Mouse (Mus musculus): ENCODE measurements around the gene Pgs1. TPM values are rescaled to one million over a fixed set of nuclear protein-coding genes. Genes with fewer than 3 reads are reported as not detected.

Gene Pgs1
- polyA plus RNA-seq, 1 experiment = not detected

DNA sequence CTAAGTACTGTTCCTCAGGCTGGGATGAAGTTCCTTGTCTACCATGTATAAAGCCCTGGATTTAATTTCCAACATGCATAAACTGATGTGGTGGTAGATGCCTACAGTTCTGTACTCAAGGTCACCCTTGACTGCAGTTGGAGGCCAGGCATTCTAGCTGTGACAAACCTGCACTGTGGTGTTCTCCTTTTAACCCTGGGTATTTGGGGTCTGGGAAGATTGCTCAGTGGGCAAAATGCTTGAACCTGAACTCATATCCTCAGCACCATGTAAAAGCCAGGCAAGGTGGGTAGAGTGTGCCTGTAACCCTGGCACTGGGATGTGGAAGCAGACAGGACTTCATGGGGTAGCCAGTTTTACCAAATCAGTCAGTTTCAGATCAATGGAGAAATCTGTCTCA lies 25.5 kb upstream of the Pgs1 start:
- Histone ChIP-seq H3K27ac (ENCODE audit: insufficient read depth, low read depth, low read length) (no peak overlapping the region), H3K4me1 (ENCODE audit: control insufficient read depth, insufficient read depth, low read length) (peaks cover 41% of the 10 kb centered on the region), H3K4me3 (ENCODE audit: insufficient read depth, low read depth, low read length) (no peak overlapping the region)
- TF ChIP-seq POLR2A (IDR thresholded peaks at IDR 0.05; ENCODE audit: insufficient read depth, low read depth, low read length) (no peak), CTCF (IDR thresholded peaks at IDR 0.05; ENCODE audit: insufficient read depth, low read depth, low read length) (no peak)

DNA sequence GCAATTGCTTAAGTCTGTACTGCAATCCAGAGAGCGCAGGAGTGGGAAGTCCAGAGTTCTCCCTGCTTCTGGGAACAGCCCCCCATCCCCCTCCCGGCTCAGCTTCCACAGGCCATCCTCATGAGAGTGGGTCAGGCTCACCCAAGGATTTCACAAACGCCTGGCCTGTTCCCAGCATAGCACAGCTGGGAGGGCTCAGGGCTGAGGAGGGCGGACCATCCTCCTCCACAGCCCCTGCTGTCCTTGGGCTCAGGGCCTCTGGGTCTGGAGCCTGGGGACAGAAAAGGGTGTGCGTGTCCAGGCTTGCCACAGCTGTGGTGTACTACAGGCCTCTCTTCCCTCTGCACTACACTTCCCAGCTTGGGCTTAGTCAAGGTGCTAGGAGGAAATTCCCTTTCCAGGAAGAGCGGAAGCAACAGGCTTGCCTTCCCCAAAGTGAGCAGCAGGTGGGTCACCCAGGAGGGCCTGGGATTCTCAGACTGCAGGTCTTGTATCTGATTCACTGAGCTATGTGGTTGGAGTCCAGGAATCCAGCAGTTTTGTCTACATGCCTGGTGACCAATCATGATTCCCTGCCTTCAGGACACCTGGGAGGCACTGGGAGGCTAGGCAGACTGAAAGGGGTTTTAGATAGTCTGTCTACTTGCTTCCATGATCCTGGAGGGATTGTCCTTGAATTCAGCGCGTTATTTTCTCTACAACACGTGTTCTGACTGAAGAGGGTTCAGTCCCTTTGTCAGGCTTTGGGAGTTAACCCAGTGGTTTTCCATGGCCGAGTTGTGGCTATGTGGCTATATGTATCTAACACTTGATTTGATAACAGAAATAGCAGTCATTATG lies 23.6 kb upstream of the Pgs1 start:
- WGBS = 60% methylated on average over 10 of the region's 10 CpGs
- Histone ChIP-seq H3K27ac (ENCODE audit: insufficient read depth, low read depth, low read length) (no peak overlapping the region), H3K4me1 (ENCODE audit: control insufficient read depth, insufficient read depth, low read length) (peaks cover 51% of the 10 kb centered on the region), H3K4me3 (ENCODE audit: insufficient read depth, low read depth, low read length) (no peak overlapping the region)
- TF ChIP-seq POLR2A (IDR thresholded peaks at IDR 0.05; ENCODE audit: insufficient read depth, low read depth, low read length) (no peak), CTCF (IDR thresholded peaks at IDR 0.05; ENCODE audit: insufficient read depth, low read depth, low read length) (no peak)

DNA sequence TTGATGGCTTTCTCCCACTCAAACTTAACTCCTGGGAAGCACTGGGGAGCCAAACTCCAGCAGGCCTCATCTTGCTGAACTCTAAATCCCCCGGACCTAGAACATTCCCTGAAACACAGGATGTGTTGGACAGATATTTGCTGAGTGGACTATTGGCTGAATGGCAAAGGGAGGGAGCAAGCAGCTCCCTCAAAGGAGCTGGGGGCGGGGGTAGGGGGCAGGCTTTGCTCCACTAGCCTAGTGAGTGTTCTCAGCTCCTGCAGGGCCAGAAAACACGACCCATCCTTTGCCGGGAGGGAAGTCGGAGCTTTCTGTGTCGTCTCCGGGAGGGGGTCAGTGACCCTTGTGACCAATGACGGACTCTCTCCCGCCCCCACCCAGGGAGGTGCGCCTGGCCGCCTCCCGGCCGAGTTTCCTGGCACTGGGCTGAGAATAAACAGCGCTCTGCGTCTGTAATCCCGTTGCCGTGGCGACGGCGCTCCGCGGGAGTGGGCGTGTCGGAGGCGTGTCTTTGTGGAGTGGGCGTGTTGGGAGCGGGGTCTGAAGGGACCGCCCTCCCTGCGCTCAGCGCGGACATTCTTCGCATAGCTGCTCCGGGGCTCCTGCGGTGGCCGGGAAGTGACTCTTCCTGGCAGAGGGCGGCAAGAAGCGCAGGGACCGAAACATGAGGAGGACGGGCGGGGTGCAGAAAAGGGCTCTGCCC lies 22.9 kb upstream of the Pgs1 start:
- WGBS = 1% methylated on average over 40 of the region's 40 CpGs
- TF ChIP-seq CTCF (IDR thresholded peaks at IDR 0.05; ENCODE audit: insufficient read depth, low read depth, low read length) (no peak), POLR2A (IDR thresholded peaks at IDR 0.05; ENCODE audit: insufficient read depth, low read depth, low read length) (peak; percentile 27; the same call in 1 of the 2 replicates)
- H3K4me1 ChIP-seq (ENCODE audit: control insufficient read depth, insufficient read depth, low read length) = peaks cover 57% of the 10 kb centered on the region
- H3K27ac ChIP-seq (ENCODE audit: insufficient read depth, low read depth, low read length) = peak overlapping the region; percentile 17
- peak overlapping the region; percentile 30 for H3K4me3 ChIP-seq (ENCODE audit: insufficient read depth, low read depth, low read length)

DNA sequence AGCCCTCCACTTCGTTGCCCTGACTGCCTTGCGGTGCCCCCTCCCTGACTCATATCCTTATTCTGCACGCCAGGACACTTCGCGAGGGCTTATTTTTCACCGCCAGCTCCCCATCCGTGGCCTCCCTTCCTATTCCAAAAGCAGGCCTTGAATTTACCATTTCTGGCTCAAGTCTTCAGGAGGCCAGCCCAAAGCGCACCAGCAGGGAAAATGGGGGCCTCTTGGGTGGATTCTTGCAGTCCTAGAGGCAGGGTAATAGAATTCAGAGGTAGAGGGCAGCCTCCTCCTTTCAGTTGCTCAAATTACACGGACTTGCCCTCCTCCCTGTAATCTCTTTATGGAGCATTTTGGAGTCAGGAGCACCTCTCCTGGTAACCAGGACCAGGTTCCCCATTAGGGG lies 22.2 kb upstream of the Pgs1 start:
- Histone ChIP-seq H3K27ac (ENCODE audit: insufficient read depth, low read depth, low read length) (peak overlapping the region; percentile 17), H3K4me3 (ENCODE audit: insufficient read depth, low read depth, low read length) (peak overlapping the region; percentile 30), H3K4me1 (ENCODE audit: control insufficient read depth, insufficient read depth, low read length) (peaks cover 60% of the 10 kb centered on the region)
- no peak for TF ChIP-seq CTCF (IDR thresholded peaks at IDR 0.05; ENCODE audit: insufficient read depth, low read depth, low read length)
- TF ChIP-seq POLR2A (IDR thresholded peaks at IDR 0.05; ENCODE audit: insufficient read depth, low read depth, low read length) = no peak
- 15% methylated on average over 9 of the region's 9 CpGs for WGBS

DNA sequence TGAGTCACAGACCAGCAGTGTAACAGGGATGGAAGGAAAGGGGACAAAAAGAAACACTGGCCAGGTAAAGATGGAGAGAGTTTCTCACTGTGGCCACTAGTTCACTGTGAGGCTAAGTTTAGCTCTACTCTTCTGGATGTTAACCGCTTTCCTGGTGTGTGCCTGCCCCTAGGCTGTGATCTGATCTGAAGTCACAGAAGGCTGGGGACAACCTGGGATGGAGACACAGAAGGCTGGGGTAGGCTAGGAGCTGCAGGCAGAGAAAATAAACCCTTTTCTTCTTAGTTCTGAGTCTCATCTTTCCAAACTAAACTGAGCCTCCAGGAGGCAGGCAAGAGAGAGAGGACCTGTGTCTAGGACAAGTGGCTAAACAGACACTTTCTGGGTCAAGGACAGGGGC lies 21.8 kb upstream of the Pgs1 start:
- no peak overlapping the region for H3K4me3 ChIP-seq (ENCODE audit: insufficient read depth, low read depth, low read length)
- TF ChIP-seq POLR2A (IDR thresholded peaks at IDR 0.05; ENCODE audit: insufficient read depth, low read depth, low read length) (no peak), CTCF (IDR thresholded peaks at IDR 0.05; ENCODE audit: insufficient read depth, low read depth, low read length) (no peak)
- WGBS = 52% methylated on average over 1 of the region's 1 CpGs
- H3K27ac ChIP-seq (ENCODE audit: insufficient read depth, low read depth, low read length) = no peak overlapping the region
- peaks cover 64% of the 10 kb centered on the region for H3K4me1 ChIP-seq (ENCODE audit: control insufficient read depth, insufficient read depth, low read length)

DNA sequence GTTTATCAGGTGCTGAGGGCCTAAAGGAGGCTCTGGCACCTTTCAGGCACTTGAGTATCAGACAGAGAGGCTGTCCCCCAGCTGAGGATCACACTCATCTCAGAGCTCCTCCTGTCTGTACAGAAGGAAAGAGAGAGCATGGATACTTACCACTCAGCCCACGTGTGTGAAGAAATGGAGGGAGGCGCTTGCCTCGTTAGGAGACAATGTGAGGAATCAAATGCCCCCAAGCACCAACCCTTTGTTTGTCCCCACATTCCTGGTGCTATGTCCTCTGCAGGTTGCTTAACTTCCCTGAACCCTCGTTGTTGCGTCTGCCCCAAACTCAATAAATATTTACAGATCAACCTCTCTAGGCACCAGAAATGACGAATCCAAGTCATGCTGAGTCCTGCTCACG lies 21.0 kb upstream of the Pgs1 start:
- H3K27ac ChIP-seq (ENCODE audit: insufficient read depth, low read depth, low read length) = no peak overlapping the region
- peaks cover 64% of the 10 kb centered on the region for H3K4me1 ChIP-seq (ENCODE audit: control insufficient read depth, insufficient read depth, low read length)

DNA sequence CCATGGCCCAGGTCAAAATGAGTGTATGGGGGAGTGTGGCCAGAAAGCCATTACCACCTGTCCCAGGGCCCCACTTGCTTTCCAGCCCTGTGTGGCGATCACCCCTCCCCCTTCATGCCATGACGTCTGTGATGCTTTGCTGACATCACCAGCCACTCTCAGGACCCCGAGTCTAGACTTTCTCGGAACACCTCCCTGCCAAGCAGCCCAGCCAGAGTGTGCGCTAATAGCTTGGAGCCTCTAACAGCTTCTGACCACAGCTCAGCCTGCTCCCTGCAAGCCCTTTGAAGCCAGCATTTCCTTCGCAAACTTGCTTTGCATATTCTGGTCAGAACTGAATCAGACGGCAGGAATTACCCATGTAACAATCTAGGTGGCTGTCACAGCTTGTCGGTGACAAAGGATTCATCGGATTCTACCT lies 20.5 kb upstream of the Pgs1 start:
- Histone ChIP-seq H3K4me3 (ENCODE audit: insufficient read depth, low read depth, low read length) (no peak overlapping the region), H3K4me1 (ENCODE audit: control insufficient read depth, insufficient read depth, low read length) (peaks cover 62% of the 10 kb centered on the region), H3K27ac (ENCODE audit: insufficient read depth, low read depth, low read length) (no peak overlapping the region)
- TF ChIP-seq CTCF (IDR thresholded peaks at IDR 0.05; ENCODE audit: insufficient read depth, low read depth, low read length) (no peak), POLR2A (IDR thresholded peaks at IDR 0.05; ENCODE audit: insufficient read depth, low read depth, low read length) (no peak)
- 56% methylated on average over 9 of the region's 9 CpGs for WGBS

More for the DNA sequence above, 21.0 kb upstream of the Pgs1 start:
- H3K4me3 ChIP-seq (ENCODE audit: insufficient read depth, low read depth, low read length) = no peak overlapping the region
- TF ChIP-seq CTCF (IDR thresholded peaks at IDR 0.05; ENCODE audit: insufficient read depth, low read depth, low read length) = no peak
- no peak for TF ChIP-seq POLR2A (IDR thresholded peaks at IDR 0.05; ENCODE audit: insufficient read depth, low read depth, low read length)
- 73% methylated on average over 7 of the region's 7 CpGs for WGBS

DNA sequence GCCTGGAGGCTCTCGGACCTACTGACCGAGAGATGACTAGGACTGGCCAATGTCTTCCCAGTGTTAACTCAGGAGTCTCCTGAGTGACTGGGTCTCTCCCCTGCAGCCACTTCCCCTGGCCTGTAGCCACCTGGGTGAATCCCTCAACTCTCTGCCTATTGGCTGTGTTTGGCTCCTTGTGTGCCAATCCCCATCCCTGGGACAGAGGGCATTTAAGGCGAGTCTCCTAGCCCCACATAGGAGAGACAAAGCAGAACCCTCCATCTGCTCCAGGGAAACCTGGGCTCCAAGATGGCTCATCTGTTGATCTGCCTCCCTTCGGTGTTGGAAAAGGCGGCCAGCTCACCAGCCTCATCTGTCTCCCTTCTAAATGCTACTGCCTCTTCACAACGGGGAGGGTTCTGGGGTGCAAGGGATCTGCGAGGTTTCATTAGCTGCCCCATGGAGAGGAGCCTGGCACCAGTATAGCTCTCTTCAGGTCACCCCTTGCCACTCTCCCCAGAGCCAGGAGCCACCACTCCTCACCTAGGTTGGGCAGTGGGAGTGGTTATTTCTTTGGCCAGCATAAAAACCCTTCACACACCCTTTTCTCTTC lies 19.5 kb upstream of the Pgs1 start:
- Histone ChIP-seq H3K4me1 (ENCODE audit: control insufficient read depth, insufficient read depth, low read length) (peaks cover 62% of the 10 kb centered on the region), H3K27ac (ENCODE audit: insufficient read depth, low read depth, low read length) (no peak overlapping the region), H3K4me3 (ENCODE audit: insufficient read depth, low read depth, low read length) (no peak overlapping the region)
- TF ChIP-seq POLR2A (IDR thresholded peaks at IDR 0.05; ENCODE audit: insufficient read depth, low read depth, low read length) (no peak), CTCF (IDR thresholded peaks at IDR 0.05; ENCODE audit: insufficient read depth, low read depth, low read length) (no peak)
- WGBS = 80% methylated on average over 7 of the region's 7 CpGs

Measured in olfactory bulb, adult 2 months (tissue).